Mouse (Mus musculus): ENCODE measurements around the gene Ass1. TPM values are rescaled to one million over a fixed set of nuclear protein-coding genes. Genes with fewer than 3 reads are reported as not detected.

The Ass1 gene
- polyA plus RNA-seq, 1 experiment from 2014 or later: 212 TPM

DNA sequence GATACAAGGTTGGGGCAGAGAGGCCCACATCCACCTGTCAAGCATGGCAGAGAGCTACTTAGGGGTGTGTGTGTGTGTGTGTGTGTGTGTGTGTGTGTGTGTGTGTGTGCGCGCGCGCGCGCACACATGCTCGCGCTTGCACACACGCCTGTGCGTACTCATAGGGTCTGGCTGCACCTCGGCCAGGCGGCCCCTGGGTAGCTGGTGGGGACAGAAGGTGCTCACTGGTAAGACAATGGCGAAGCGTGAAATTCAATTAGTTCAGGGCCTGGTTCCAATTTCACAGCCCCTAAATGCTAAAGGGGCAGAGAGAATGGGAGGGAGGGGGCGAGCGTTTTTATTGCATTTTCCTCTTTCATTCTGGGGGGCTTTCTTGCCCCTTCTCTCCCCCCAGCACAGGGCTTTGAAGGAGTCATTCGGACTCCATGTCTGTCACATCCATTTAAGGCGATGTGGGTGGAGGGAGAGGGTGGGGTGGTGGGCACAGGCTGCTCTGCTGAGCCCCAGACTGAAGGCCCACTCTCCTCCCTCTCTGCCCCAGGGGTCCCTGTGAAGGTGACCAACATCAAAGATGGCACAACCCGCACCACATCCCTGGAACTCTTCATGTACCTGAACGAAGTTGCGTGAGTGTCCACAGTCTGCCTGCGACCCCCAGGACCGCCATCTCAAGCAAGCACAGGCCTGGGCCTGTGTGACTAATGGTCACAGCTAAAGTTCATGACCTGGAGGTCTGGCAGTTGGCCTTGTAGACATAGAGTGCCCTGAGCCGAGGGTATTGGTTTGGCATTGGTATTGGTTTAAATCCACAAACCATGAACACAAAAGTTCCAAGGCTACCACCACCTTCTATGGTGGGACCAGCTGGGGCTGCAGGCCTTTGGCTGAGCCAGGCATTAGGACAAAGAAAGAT lies 30.5 kb downstream of the Ass1 start:
- no peak for ATAC-seq (ENCODE audit: insufficient read depth, low FRiP score)
- Histone ChIP-seq H3K9me3 (replicated peaks; ENCODE audit: control insufficient read depth, low read length) (no peaks in the 10 kb centered on the region), H3K4me1 (ENCODE audit: control insufficient read depth, insufficient read depth, low read length) (peaks cover 5% of the 10 kb centered on the region; the same call in 1 of the 2 replicates), H3K27me3 (ENCODE audit: control insufficient read depth, insufficient read depth, low read length) (no peaks in the 10 kb centered on the region), H3K27ac (ENCODE audit: low read length) (no peak overlapping the region), H3K4me2 (ENCODE audit: low read depth, low read length) (no peak overlapping the region), H3K9ac (ENCODE audit: low read length) (no peak overlapping the region), H3K4me3 (replicated peaks; ENCODE audit: low read length) (no peak overlapping the region), H3K36me3 (ENCODE audit: control insufficient read depth, insufficient read depth, low read length) (no peaks in the 10 kb centered on the region)
- 88% methylated on average over 24 of the region's 24 CpGs for WGBS

DNA sequence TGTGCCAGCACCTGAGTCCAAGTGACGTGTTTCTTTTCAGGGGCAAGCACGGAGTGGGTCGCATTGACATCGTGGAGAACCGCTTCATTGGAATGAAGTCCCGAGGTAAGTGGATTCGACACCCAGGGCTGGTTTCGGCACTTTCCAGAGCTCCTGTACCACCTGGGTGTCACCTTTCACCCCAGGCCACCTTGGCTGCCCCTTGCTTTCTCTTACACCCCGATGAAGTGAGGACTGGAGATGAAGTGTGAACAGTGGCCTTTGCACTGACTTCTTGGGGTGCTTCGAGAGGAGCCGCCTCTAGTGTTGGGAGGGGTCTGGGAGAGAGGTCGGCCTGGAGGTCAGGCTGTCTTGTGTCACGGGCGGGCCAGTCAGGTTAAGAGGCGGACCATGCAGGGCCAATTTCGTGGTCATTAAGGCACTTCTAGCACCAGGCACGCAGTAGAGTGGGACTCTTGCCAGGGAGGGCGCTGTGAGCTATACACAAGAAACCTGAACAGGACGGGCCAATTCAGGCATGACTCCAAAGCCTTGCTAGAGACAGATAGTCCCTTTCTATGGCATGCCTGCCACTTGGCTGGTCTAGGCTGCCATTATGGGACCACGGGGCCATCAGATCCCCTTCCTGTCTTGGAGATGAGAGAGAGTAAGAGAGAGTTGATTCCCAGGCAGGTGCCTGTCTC lies 31.6 kb downstream of the Ass1 start:
- no peak overlapping the region for H3K4me2 ChIP-seq (ENCODE audit: low read depth, low read length)
- H3K4me1 ChIP-seq (ENCODE audit: control insufficient read depth, insufficient read depth, low read length): peaks cover 5% of the 10 kb centered on the region; the same call in 1 of the 2 replicates
- no peak overlapping the region for H3K4me3 ChIP-seq (replicated peaks; ENCODE audit: low read length)
- WGBS: 68% methylated on average over 20 of the region's 20 CpGs
- no peaks in the 10 kb centered on the region for H3K9me3 ChIP-seq (replicated peaks; ENCODE audit: control insufficient read depth, low read length)
- H3K27me3 ChIP-seq (ENCODE audit: control insufficient read depth, insufficient read depth, low read length): no peaks in the 10 kb centered on the region
- no peak for ATAC-seq (ENCODE audit: insufficient read depth, low FRiP score)
- H3K9ac ChIP-seq (ENCODE audit: low read length): no peak overlapping the region
- no peaks in the 10 kb centered on the region for H3K36me3 ChIP-seq (ENCODE audit: control insufficient read depth, insufficient read depth, low read length)
- no peak overlapping the region for H3K27ac ChIP-seq (ENCODE audit: low read length)

DNA sequence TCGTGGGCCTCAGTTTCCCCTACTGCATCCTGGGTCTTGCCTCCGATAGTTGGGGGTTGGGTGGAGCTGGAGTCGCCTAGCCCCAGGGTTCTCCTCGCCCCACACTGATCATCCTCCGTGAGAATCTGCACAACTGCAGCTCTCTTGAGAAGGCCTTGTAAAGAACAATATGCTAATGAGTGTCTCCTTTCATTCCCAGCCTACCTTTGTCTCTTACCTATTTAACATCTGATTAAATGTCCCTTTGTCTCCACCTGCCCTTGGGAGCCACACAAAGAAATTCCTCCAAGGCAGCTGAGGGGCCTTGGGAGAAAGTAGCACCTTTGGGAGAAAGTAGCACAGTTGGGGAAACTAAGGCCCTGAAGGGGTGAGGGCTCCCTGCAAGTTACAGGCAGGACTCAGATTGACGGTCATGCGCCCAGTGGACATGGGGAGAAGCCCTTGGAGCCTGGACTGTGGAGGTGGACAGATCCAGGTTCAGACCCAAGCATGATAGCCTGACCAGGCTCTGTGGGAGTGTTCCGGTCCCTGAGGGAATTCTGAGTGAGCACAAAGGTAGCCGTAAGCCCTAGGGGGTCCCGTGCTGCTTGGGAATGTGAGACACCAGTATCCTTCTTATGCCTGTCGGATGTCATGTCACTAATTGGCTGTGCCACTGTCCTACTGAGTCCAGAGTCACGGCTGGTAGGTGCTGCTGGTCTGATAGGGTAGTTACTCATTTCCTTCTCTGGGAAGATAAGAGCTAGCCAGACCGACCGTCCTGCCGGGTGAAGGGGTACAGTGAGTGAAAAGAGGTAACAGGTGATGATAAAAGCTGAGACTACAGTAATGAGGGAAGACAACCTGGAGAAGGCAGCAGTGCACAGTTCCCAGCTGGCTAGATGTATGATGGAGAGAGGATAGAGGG lies 32.9 kb downstream of the Ass1 start:
- H3K9me3 ChIP-seq (replicated peaks; ENCODE audit: control insufficient read depth, low read length): no peaks in the 10 kb centered on the region
- H3K27me3 ChIP-seq (ENCODE audit: control insufficient read depth, insufficient read depth, low read length): no peaks in the 10 kb centered on the region
- H3K27ac ChIP-seq (ENCODE audit: low read length): no peak overlapping the region
- no peak for ATAC-seq (ENCODE audit: insufficient read depth, low FRiP score)
- peaks cover 5% of the 10 kb centered on the region; the same call in 1 of the 2 replicates for H3K4me1 ChIP-seq (ENCODE audit: control insufficient read depth, insufficient read depth, low read length)
- no peak overlapping the region for H3K9ac ChIP-seq (ENCODE audit: low read length)
- H3K36me3 ChIP-seq (ENCODE audit: control insufficient read depth, insufficient read depth, low read length): no peaks in the 10 kb centered on the region
- 67% methylated on average over 15 of the region's 15 CpGs for WGBS
- no peak overlapping the region for H3K4me3 ChIP-seq (replicated peaks; ENCODE audit: low read length)
- no peak overlapping the region for H3K4me2 ChIP-seq (ENCODE audit: low read depth, low read length)

DNA sequence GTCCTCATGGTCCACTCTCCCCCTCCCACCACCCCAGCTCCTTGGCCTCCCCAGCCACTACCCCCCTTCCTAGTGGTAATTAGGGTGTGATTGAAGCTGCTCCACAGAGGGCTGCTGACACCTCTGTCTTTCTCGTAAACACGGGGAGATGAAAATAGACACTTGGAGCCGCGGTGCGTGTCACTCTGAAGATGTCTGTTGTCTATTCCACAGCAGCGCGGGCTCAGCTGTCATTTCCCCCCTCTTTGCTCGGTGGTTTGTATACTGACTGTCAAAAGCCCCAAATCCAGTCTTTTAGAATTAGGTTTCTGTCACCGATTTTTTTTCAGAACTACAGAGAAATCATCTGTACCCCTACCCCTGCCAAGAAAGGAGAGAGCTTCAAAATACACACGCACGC lies 35.5 kb downstream of the Ass1 start:
- Histone ChIP-seq H3K27ac (ENCODE audit: low read length) (no peak overlapping the region), H3K4me2 (ENCODE audit: low read depth, low read length) (no peak overlapping the region), H3K27me3 (ENCODE audit: control insufficient read depth, insufficient read depth, low read length) (no peaks in the 10 kb centered on the region), H3K9ac (ENCODE audit: low read length) (no peak overlapping the region), H3K36me3 (ENCODE audit: control insufficient read depth, insufficient read depth, low read length) (no peaks in the 10 kb centered on the region), H3K4me1 (ENCODE audit: control insufficient read depth, insufficient read depth, low read length) (peaks cover 5% of the 10 kb centered on the region; the same call in 1 of the 2 replicates), H3K9me3 (replicated peaks; ENCODE audit: control insufficient read depth, low read length) (no peaks in the 10 kb centered on the region), H3K4me3 (replicated peaks; ENCODE audit: low read length) (no peak overlapping the region)
- ATAC-seq (ENCODE audit: insufficient read depth, low FRiP score): no peak
- WGBS: 39% methylated on average over 11 of the region's 11 CpGs

DNA sequence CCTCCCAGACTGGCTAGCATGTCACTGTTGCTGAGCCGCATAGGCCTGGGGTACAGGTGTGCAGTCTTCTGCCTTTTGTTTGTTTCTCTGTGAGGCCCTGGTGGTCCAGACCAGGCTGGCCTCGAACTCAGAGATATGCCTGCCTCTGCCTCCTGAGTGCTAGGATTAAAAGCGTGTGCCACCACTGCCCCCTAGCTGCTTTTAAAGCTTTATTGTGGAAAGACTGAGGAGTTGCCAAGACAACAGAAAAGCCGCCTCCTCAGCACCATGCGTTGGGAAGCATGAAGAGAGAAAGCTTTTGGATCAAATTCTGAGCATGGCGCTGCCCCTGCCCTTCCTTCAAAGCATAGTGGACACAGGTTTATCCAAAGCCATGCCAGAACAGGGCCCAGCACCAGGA lies 38.8 kb downstream of the Ass1 start:
- Histone ChIP-seq H3K27me3 (ENCODE audit: control insufficient read depth, insufficient read depth, low read length) (no peaks in the 10 kb centered on the region), H3K9me3 (replicated peaks; ENCODE audit: control insufficient read depth, low read length) (no peaks in the 10 kb centered on the region), H3K9ac (ENCODE audit: low read length) (no peak overlapping the region), H3K4me2 (ENCODE audit: low read depth, low read length) (no peak overlapping the region), H3K4me1 (ENCODE audit: control insufficient read depth, insufficient read depth, low read length) (peaks cover 5% of the 10 kb centered on the region; the same call in 1 of the 2 replicates), H3K27ac (ENCODE audit: low read length) (no peak overlapping the region), H3K4me3 (replicated peaks; ENCODE audit: low read length) (no peak overlapping the region), H3K36me3 (ENCODE audit: control insufficient read depth, insufficient read depth, low read length) (0 out of 2 replicates have a peak, but pooled peaks cover 2% of the 10 kb centered on the region)
- no peak for ATAC-seq (ENCODE audit: insufficient read depth, low FRiP score)
- 90% methylated on average over 6 of the region's 6 CpGs for WGBS

DNA sequence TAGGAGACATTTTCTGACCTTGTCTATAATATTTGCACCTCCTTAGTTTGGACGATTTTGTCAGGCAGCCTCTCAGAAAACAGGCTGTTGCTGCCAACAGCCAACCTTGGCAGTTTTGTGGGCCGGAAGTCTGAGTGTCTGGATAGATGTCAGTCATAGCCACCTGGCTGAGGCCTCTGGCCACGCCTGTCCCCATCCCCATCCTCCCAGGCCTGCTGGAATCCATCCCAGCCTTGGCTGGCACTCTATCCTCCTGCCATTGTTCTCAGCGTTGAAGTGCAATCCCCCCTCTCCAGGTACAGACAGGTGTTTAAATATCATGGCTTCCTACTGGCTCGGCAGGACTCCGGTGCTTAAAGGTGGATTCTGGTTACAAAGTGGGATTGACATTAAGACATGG lies 41.3 kb downstream of the Ass1 start:
- no peak overlapping the region for H3K27ac ChIP-seq (ENCODE audit: low read length)
- ATAC-seq (ENCODE audit: insufficient read depth, low FRiP score): no peak
- no peak overlapping the region for H3K4me2 ChIP-seq (ENCODE audit: low read depth, low read length)
- H3K36me3 ChIP-seq (ENCODE audit: control insufficient read depth, insufficient read depth, low read length): peaks cover 23% of the 10 kb centered on the region
- no peak overlapping the region for H3K4me3 ChIP-seq (replicated peaks; ENCODE audit: low read length)
- no peak overlapping the region for H3K9ac ChIP-seq (ENCODE audit: low read length)
- H3K27me3 ChIP-seq (ENCODE audit: control insufficient read depth, insufficient read depth, low read length): no peaks in the 10 kb centered on the region
- H3K9me3 ChIP-seq (replicated peaks; ENCODE audit: control insufficient read depth, low read length): 0 out of 2 replicates have a peak, but pooled peaks cover 6% of the 10 kb centered on the region
- no peaks in the 10 kb centered on the region for H3K4me1 ChIP-seq (ENCODE audit: control insufficient read depth, insufficient read depth, low read length)
- 56% methylated on average over 6 of the region's 6 CpGs for WGBS

DNA sequence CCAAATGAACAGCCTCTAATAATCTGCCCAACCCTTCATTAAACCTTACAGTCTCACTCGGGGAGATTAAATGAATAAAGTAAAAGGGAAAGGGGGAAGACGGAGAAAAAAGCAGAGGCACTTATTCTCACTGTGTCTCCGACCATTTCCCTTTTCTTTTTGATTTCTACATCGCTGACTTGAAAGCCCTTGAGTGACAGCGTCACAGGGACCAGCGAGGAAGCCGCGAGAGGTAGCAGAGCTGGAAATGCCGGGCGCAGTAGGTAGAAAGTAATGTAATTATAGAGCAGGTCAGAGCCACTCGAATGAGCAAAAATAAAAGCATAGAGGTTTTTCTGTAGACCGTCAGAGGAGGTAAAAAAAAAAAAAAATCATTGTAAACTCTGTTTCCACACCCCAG lies 46.5 kb downstream of the Ass1 start:
- WGBS: 67% methylated on average over 12 of the region's 12 CpGs
- H3K36me3 ChIP-seq (ENCODE audit: control insufficient read depth, insufficient read depth, low read length): peaks cover 23% of the 10 kb centered on the region
- ATAC-seq (ENCODE audit: insufficient read depth, low FRiP score): no peak

DNA sequence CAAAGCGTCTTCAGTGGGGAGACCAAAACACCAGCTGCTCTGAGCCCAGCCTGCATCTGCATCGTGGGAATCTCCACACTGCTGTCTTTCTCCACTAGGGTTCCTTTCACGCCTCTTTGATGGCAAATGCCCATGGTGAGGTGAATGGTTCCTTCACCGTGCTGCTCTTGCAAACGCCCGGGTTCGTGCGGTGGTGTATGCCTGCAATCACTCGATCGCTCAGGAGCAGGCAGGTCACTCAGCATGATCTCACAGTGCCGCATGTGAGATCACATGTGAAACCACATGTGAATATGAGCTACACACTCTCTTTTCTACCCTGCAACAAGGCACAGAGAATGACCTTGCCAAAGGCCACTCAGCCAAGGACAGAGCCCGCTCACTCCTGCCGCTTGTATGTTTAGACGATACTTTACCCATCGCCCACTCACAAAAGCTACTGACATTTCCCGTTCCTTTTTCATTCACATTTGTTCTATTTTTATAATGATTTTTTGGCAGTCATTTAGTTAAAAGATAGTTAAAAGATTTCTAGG lies 51.9 kb downstream of the Ass1 start:
- Histone ChIP-seq H3K27me3 (ENCODE audit: control insufficient read depth, insufficient read depth, low read length) (no peaks in the 10 kb centered on the region), H3K4me3 (replicated peaks; ENCODE audit: low read length) (no peak overlapping the region), H3K36me3 (ENCODE audit: control insufficient read depth, insufficient read depth, low read length) (no peaks in the 10 kb centered on the region), H3K4me2 (ENCODE audit: low read depth, low read length) (no peak overlapping the region), H3K9me3 (replicated peaks; ENCODE audit: control insufficient read depth, low read length) (no peaks in the 10 kb centered on the region), H3K4me1 (ENCODE audit: control insufficient read depth, insufficient read depth, low read length) (no peaks in the 10 kb centered on the region), H3K27ac (ENCODE audit: low read length) (no peak overlapping the region), H3K9ac (ENCODE audit: low read length) (no peak overlapping the region)
- ATAC-seq (ENCODE audit: insufficient read depth, low FRiP score): no peak
- 81% methylated on average over 16 of the region's 16 CpGs for WGBS

More for the DNA sequence above, 46.5 kb downstream of the Ass1 start:
- Histone ChIP-seq H3K4me2 (ENCODE audit: low read depth, low read length) (no peak overlapping the region), H3K27me3 (ENCODE audit: control insufficient read depth, insufficient read depth, low read length) (no peaks in the 10 kb centered on the region), H3K4me1 (ENCODE audit: control insufficient read depth, insufficient read depth, low read length) (no peaks in the 10 kb centered on the region), H3K4me3 (replicated peaks; ENCODE audit: low read length) (no peak overlapping the region), H3K9me3 (replicated peaks; ENCODE audit: control insufficient read depth, low read length) (0 out of 2 replicates have a peak, but pooled peaks cover 6% of the 10 kb centered on the region), H3K27ac (ENCODE audit: low read length) (no peak overlapping the region), H3K9ac (ENCODE audit: low read length) (no peak overlapping the region)
